ENCODE assay signal across 8 mouse cellular contexts in the genomic region with DNA sequence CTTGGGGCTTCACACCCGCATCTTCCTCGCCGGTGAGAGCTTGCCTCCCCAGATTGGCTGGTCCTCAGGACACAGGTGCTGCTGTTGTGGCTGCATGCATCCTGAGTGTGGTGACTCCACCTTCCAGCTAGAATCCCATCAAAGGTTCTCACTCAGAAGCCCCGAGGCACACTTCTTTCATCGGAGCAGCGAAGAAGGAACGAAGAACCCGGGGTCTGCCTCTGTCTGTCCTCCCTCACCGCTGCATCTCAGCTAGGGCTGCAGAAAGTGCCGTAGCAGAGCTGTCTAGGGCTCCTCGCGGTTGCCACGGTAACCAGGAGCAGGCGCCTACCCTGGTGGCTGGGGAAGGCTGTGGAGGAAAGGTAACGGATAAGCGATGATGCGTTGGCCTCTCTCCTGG. TPM values are rescaled to one million over a fixed set of nuclear protein-coding genes. Genes with fewer than 3 reads are reported as not detected.
DNase-seq lines count a peak whose midpoint lies in the region; ATAC-seq lines count a peak whose summit lies in the region.

Mical3 (minus strand) TSS at position 227 of the 400 bp plus-strand sequence.

- H3K36me3 ChIP-seq in forebrain, embryonic 15.5 days, result no peaks in the 10 kb centered on the region
- no peaks in the 10 kb centered on the region for H3K36me3 ChIP-seq in neural tube, embryonic 11.5 days (ENCODE audit: control insufficient read depth, insufficient read depth, low read length)

- H3K4me1 ChIP-seq in forebrain, embryonic 15.5 days, result peaks cover 32% of the 10 kb centered on the region
- H3K4me1 ChIP-seq in neural tube, embryonic 11.5 days (ENCODE audit: control insufficient read depth, insufficient read depth, low read length), result peaks cover 9% of the 10 kb centered on the region

- H3K27me3 ChIP-seq in forebrain, embryonic 15.5 days, result no peaks in the 10 kb centered on the region
- H3K27me3 ChIP-seq in neural tube, embryonic 11.5 days (ENCODE audit: control insufficient read depth, insufficient read depth, low read length), result peaks cover 7% of the 10 kb centered on the region; the same call in 1 of the 2 replicates

- H3K9ac ChIP-seq in forebrain, embryonic 15.5 days (replicated peaks), result peak within 1 kb of the TSS; percentile 79
- H3K9ac ChIP-seq in neural tube, embryonic 11.5 days (ENCODE audit: low read length), result peak within 1 kb of the TSS; percentile 60

- H3K4me3 ChIP-seq in forebrain, embryonic 15.5 days, result peak within 1 kb of the TSS; percentile 63
- peak within 1 kb of the TSS; percentile 35 for H3K4me3 ChIP-seq in neural tube, embryonic 11.5 days (ENCODE audit: low read depth, low read length)

- no peaks in the 10 kb centered on the region for H3K9me3 ChIP-seq in forebrain, embryonic 15.5 days
- H3K9me3 ChIP-seq in neural tube, embryonic 11.5 days (ENCODE audit: control insufficient read depth, low read length), result no peaks in the 10 kb centered on the region

- intact Hi-C loops in heart, postnatal 36 days (cut with DNase I), result loop anchor here (1.0 to 5.0 kb wide), 4 partner anchors 48 to 228 kb away; no protein-coding TSS in a partner anchor
- intact Hi-C loops in left cerebral cortex, postnatal 4 days (cut with DNase I), result loop anchor here (5.0 kb wide), 2 partner anchors 47 to 158 kb away; no protein-coding TSS in a partner anchor

- DNase-seq in ovary, adult 18-20 months (ENCODE audit: low spot score), result peak; percentile 61
- no peak for DNase-seq in ovary, postnatal 10 days (ENCODE audit: low spot score)
- peak; percentile 81 to 86 for DNase-seq in cerebellum, adult 18-20 months
- no peak for DNase-seq in heart, postnatal 36 days
- DNase-seq in left cerebral cortex, postnatal 4 days, result peak; percentile 67
- peak; percentile 76 for DNase-seq in neural tube, embryonic 11.5 days (ENCODE audit: low spot score)
- DNase-seq in yolk sac, embryonic 10.5 days (ENCODE audit: low spot score), result peak; percentile 34

- peak within 1 kb of the TSS; percentile 70 for H3K4me2 ChIP-seq in forebrain, embryonic 15.5 days (replicated peaks)
- H3K4me2 ChIP-seq in neural tube, embryonic 11.5 days (ENCODE audit: low read depth), result peak within 1 kb of the TSS; percentile 51

- under 1% methylated on average over 17 of the region's 17 CpGs for WGBS in forebrain, embryonic 15.5 days
- WGBS in neural tube, embryonic 11.5 days, result under 1% methylated on average over 17 of the region's 17 CpGs

- H3K27ac ChIP-seq in forebrain, embryonic 15.5 days (replicated peaks), result peak within 1 kb of the TSS; percentile 95
- H3K27ac ChIP-seq in neural tube, embryonic 11.5 days (ENCODE audit: low read depth, low read length), result peak within 1 kb of the TSS; percentile 53

- ATAC-seq in forebrain, embryonic 15.5 days (replicated peaks), result peak; percentile 87
- peak; percentile 66 for ATAC-seq in neural tube, embryonic 11.5 days (ENCODE audit: insufficient read depth, low FRiP score, low TSS enrichment)

RNA-seq across cellular contexts. Expression of gene Mical3, which starts in this region (rescaled TPM):
- 27.8 and 28.6 TPM in 2 replicates for polyA plus RNA-seq in forebrain, embryonic 15.5 days (2015; fragmentation: Nextera tagmentation; extraction: Ambion mirVana)
- 100 to 1,000 TPM; 119 to 136 TPM for total RNA-seq in heart, postnatal 36 days (2021)
- 100 to 1,000 TPM; 149 to 156 TPM for total RNA-seq in left cerebral cortex, postnatal 4 days (2021)
- 18.4 and 19.6 TPM in 2 replicates for polyA plus RNA-seq in neural tube, embryonic 11.5 days (2014; fragmentation: Nextera tagmentation; extraction: Ambion mirVana)

Comparison
In these comparisons a context has a peak if more than half of its experiments do, and no peak if none do; other contexts are left out.
1. DNase-seq: peak in ovary, adult 18-20 months (single experiment), cerebellum, adult 18-20 months (2 of 2), left cerebral cortex, postnatal 4 days (single experiment), neural tube, embryonic 11.5 days (single experiment) and yolk sac, embryonic 10.5 days (single experiment); none in ovary, postnatal 10 days (single experiment) and heart, postnatal 36 days (0 of 2).